In genomic region chr6:96420515-96420914, GRCm38 (mm10) we compare ENCODE assay signal across 10 mouse cellular contexts.
DNase-seq lines count a peak whose midpoint lies in the region; ATAC-seq and TF ChIP-seq lines count a peak whose summit lies in the region.
"Had no signal": no experiment of that assay in that cellular context is flagged by ENCODE, and none has a peak within 500 bp of the region (broad histone marks: within the 10 kb centered on the region; RNA-seq: fewer than 3 reads in every experiment).

No protein-coding gene starts in this region.

- H3K27me3 ChIP-seq in forebrain, embryonic 11.5 days (ENCODE audit: control insufficient read depth, insufficient read depth, low read length) = peaks cover 2% of the 10 kb centered on the region; the same call in 1 of the 2 replicates
- no peaks in the 10 kb centered on the region for H3K27me3 ChIP-seq in midbrain, embryonic 11.5 days (ENCODE audit: control insufficient read depth, insufficient read depth, low read length)
- H3K27me3 ChIP-seq in thymus, adult 2 months (ENCODE audit: control insufficient read depth, insufficient read depth, low read length) = no peaks in the 10 kb centered on the region

- TF ChIP-seq POLR2A in thymus, adult 2 months (IDR thresholded peaks at IDR 0.05; ENCODE audit: control insufficient read depth, extremely low read depth, insufficient read depth, low read length, poor library complexity) = no peak

- no peak overlapping the region for H3K27ac ChIP-seq in forebrain, embryonic 11.5 days (ENCODE audit: low read depth, low read length)
- no peak overlapping the region for H3K27ac ChIP-seq in midbrain, embryonic 11.5 days (ENCODE audit: low read depth, low read length)
- H3K27ac ChIP-seq in thymus, adult 2 months (ENCODE audit: control insufficient read depth, insufficient read depth, low read length) = no peak overlapping the region
- H3K27ac ChIP-seq: heart, adult 2 months had no signal

- H3K4me1 ChIP-seq in forebrain, embryonic 11.5 days (replicated peaks; ENCODE audit: control insufficient read depth, insufficient read depth, low read length) = no peaks in the 10 kb centered on the region
- peaks cover 3% of the 10 kb centered on the region; the same call in 1 of the 2 replicates for H3K4me1 ChIP-seq in midbrain, embryonic 11.5 days (ENCODE audit: control insufficient read depth, insufficient read depth, low read length)
- no peaks in the 10 kb centered on the region for H3K4me1 ChIP-seq in thymus, adult 2 months (replicated peaks; ENCODE audit: control insufficient read depth, insufficient read depth, low read length)

- H3K9ac ChIP-seq in forebrain, embryonic 11.5 days (ENCODE audit: low read length) = no peak overlapping the region
- no peak overlapping the region for H3K9ac ChIP-seq in midbrain, embryonic 11.5 days (ENCODE audit: low read length)

- DNase-seq in ES-CJ7 (ENCODE audit: low read depth, low spot score) = peak; percentile 5
- DNase-seq in Muller cell, postnatal 12 days (ENCODE audit: inconsistent ontology term) = peak; percentile 12
- peak; percentile 64 for DNase-seq in forebrain, embryonic 11.5 days (ENCODE audit: low spot score)
- peak; percentile 88 for DNase-seq in midbrain, embryonic 11.5 days (ENCODE audit: low spot score, missing footprints)
- DNase-seq in spleen, adult 12 weeks (ENCODE audit: low spot score) = no peak
- no peak for DNase-seq in thymus, adult 2 months
- DNase-seq in lung, postnatal 4 days = no peak
- DNase-seq: cerebellum, postnatal 14 days; heart, adult 2 months; right cerebral cortex, adult 18-20 months had no signal

- no peaks in the 10 kb centered on the region for H3K36me3 ChIP-seq in forebrain, embryonic 11.5 days (ENCODE audit: control insufficient read depth, insufficient read depth, low read length)
- no peaks in the 10 kb centered on the region for H3K36me3 ChIP-seq in midbrain, embryonic 11.5 days (ENCODE audit: control insufficient read depth, insufficient read depth, low read length)
- H3K36me3 ChIP-seq in thymus, adult 2 months (ENCODE audit: control insufficient read depth, insufficient read depth, low read length) = no peaks in the 10 kb centered on the region

- H3K4me3 ChIP-seq in forebrain, embryonic 11.5 days (ENCODE audit: low read depth, low read length) = no peak overlapping the region
- H3K4me3 ChIP-seq in midbrain, embryonic 11.5 days (ENCODE audit: low read depth, low read length) = no peak overlapping the region
- no peak overlapping the region for H3K4me3 ChIP-seq in thymus, adult 2 months (ENCODE audit: control insufficient read depth, insufficient read depth, low read length)
- H3K4me3 ChIP-seq: heart, adult 2 months had no signal

- H3K4me2 ChIP-seq in forebrain, embryonic 11.5 days (ENCODE audit: low read depth, low read length, severe bottlenecking) = no peak overlapping the region
- H3K4me2 ChIP-seq in midbrain, embryonic 11.5 days = no peak overlapping the region

- no peak for TF ChIP-seq CTCF in thymus, adult 2 months (IDR thresholded peaks at IDR 0.05; ENCODE audit: borderline replicate concordance, control insufficient read depth, extremely low read depth, insufficient read depth, low read length, poor library complexity)

- WGBS in forebrain, embryonic 11.5 days = 20% methylated on average over 2 of the region's 2 CpGs
- WGBS in midbrain, embryonic 11.5 days = 17% methylated on average over 2 of the region's 2 CpGs
- WGBS in thymus, adult 2 months = 57% methylated on average over 2 of the region's 2 CpGs

- no peaks in the 10 kb centered on the region for H3K9me3 ChIP-seq in forebrain, embryonic 11.5 days (ENCODE audit: control insufficient read depth, low read length)
- H3K9me3 ChIP-seq in midbrain, embryonic 11.5 days (ENCODE audit: control insufficient read depth, low read length) = no peaks in the 10 kb centered on the region

- peak; percentile 83 for ATAC-seq in forebrain, embryonic 11.5 days (replicated peaks; ENCODE audit: low FRiP score)
- ATAC-seq in midbrain, embryonic 11.5 days (ENCODE audit: low FRiP score) = peak; percentile 91

Comparison
In these comparisons a context has a peak if more than half of its experiments do, and no peak if none do; other contexts are left out.
1. DNase-seq: peak in ES-CJ7 (single experiment), Muller cell, postnatal 12 days (single experiment), forebrain, embryonic 11.5 days (single experiment) and midbrain, embryonic 11.5 days (single experiment); none in spleen, adult 12 weeks (single experiment), thymus, adult 2 months (single experiment) and lung, postnatal 4 days (0 of 2).